Mouse (Mus musculus) G1E (cell line): ENCODE measurements at regions not wholly inside any gene's neighbourhood (a gene's known extent, or its start where the extent isn't known, plus 50 kb on each side); places are given as distances from the start of the nearest gene placed in this dataset.

Experiments
- ATAC-seq: 2 replicates; pipeline ENCODE4 v1.8.0; 2016; ENCODE audit warnings: mild to moderate bottlenecking; ENCODE audit not compliant: insufficient number of reproducible peaks, poor library complexity, low FRiP score, severe bottlenecking; ENCODE audit errors: extremely low read depth
- DNase-seq: peaks from one replicate; pipeline ENCODE4 v3.0.0; 2012; ENCODE audit warnings: low spot score
- H3K27me3 ChIP-seq: 2 replicates; pipeline ENCODE4 v1.6.1; 2012; ENCODE audit warnings: mild to moderate bottlenecking, low read length, inconsistent platforms; ENCODE audit not compliant: insufficient read depth
- H3K36me3 ChIP-seq: replicated peaks from 2 replicates; pipeline ENCODE3; 2012; ENCODE audit warnings: mild to moderate bottlenecking, inconsistent platforms
- H3K4me1 ChIP-seq: 2 replicates; pipeline ENCODE4 v1.6.1; 2012; ENCODE audit warnings: low read depth, low read length, inconsistent platforms, mixed read lengths; ENCODE audit not compliant: insufficient read depth
- H3K4me3 ChIP-seq: 2 replicates; pipeline ENCODE4 v1.5.1; 2012; ENCODE audit warnings: low read depth, mild to moderate bottlenecking, inconsistent platforms, low read length, moderate library complexity, mixed read lengths
- H3K9me3 ChIP-seq: replicated peaks from 2 replicates; pipeline ENCODE4 v1.6.1; 2012; ENCODE audit warnings: inconsistent platforms
- CTCF ChIP-seq: IDR thresholded peaks from 2 replicates; pipeline ENCODE4 v1.5.1; 2012; ENCODE audit warnings: low read depth, low read length, inconsistent platforms, mixed read lengths
- GATA1 ChIP-seq: IDR thresholded peaks from 2 replicates; pipeline ENCODE4 v1.6.1; 2012; ENCODE audit warnings: borderline replicate concordance, low read length, inconsistent platforms, mixed read lengths
- GATA2 ChIP-seq: IDR thresholded peaks from 2 replicates; pipeline ENCODE4 v1.6.1; 2012; ENCODE audit warnings: low read depth, low read length, inconsistent platforms, borderline replicate concordance
- POLR2AphosphoS5 ChIP-seq: IDR thresholded peaks from 2 replicates; pipeline ENCODE4 v1.6.1; 2012; ENCODE audit warnings: low read depth, low read length, inconsistent platforms; ENCODE audit not compliant: insufficient replicate concordance
- TAL1 ChIP-seq: conservative IDR thresholded peaks from 2 replicates; pipeline ENCODE4 v1.6.1; 2012; ENCODE audit warnings: low read depth, low read length, inconsistent platforms, mixed read lengths

- ATAC-seq (no peak), DNase-seq (no peak)
- Histone ChIP-seq H3K4me3 (no peak overlapping the region), H3K4me1 (no peaks in the 10 kb centered on the region), H3K36me3 (no peaks in the 10 kb centered on the region), H3K27me3 (0 out of 2 replicates have a peak, but pooled peaks cover 3% of the 10 kb centered on the region), H3K9me3 (no peaks in the 10 kb centered on the region)
- no peak for TF ChIP-seq GATA2
- no peak for TF ChIP-seq GATA1
Measured at GRCm38 (mm10) chr4:124189352-124189992, 271.6 kb upstream of the 4930535I16Rik start.

- Histone ChIP-seq H3K27me3 (0 out of 2 replicates have a peak, but pooled peaks cover 3% of the 10 kb centered on the region), H3K9me3 (no peaks in the 10 kb centered on the region), H3K4me3 (no peak overlapping the region), H3K4me1 (no peaks in the 10 kb centered on the region), H3K36me3 (no peaks in the 10 kb centered on the region)
- DNase-seq (no peak), ATAC-seq (no peak)
- TF ChIP-seq CTCF (no peak), GATA1 (no peak), POLR2AphosphoS5 (no peak), GATA2 (no peak), TAL1 (no peak)
Measured at GRCm38 (mm10) chr4:124187108-124187507, 269.3 kb upstream of the 4930535I16Rik start.

DNA sequence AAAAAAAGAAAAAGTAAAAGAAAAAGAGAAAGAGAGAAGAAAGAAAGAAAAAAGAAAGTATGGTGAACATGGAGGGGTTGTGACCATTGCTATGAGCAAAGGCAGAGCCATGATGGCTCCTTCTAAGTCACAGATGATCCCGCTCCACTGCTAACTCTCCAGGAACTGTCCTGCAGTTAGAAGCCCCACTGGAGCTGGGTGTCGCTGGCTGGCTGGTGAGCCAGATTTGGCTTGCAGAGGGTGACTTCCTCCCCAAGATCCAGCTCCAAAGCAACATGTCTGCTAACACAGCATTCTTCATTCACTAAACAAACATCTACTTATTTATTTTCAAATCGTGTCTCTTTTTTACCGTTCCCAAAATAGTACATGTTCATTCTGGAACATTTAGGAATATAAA lies 263.5 kb upstream of the 4930535I16Rik start:
- ATAC-seq: no peak
- H3K4me1 ChIP-seq: no peaks in the 10 kb centered on the region
- no peak for DNase-seq
- no peaks in the 10 kb centered on the region for H3K36me3 ChIP-seq
- H3K9me3 ChIP-seq: no peaks in the 10 kb centered on the region
- TF ChIP-seq CTCF: no peak
- TF ChIP-seq POLR2AphosphoS5: no peak
- TF ChIP-seq GATA2: no peak
- no peak for TF ChIP-seq GATA1
- TF ChIP-seq TAL1: no peak
- H3K4me3 ChIP-seq: no peak overlapping the region
- no peaks in the 10 kb centered on the region for H3K27me3 ChIP-seq

DNA sequence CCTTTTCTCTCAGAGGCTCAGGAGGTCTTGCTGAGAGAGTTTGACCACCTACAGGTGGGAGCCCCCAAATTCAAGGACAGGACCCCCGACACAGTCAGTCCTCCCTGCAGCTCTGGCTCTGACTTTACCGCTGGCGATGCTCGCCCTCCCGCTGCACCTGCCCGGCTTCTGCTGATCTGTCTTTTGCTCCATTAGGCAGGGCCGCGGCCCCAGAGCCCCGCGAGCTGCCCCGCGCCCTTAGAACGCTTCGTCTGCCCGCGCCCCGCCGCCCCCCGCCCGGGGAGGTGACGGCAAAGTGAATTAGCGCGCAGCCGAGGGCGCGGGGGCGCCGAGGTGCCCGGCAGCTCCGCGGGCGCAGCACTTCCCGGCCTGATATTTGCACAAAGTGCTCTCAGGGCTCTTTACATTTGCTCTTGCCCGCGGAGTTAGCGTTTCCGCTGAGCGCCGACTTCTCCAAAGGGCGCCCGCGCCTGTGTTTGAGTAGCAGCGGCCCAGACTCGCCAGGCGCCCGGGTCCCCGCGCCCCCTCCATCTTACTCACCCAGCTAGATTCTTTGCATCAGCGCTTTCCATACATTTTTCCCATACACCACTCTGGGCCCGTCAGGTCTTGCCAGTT lies 260.7 kb upstream of the 4930535I16Rik start:
- no peaks in the 10 kb centered on the region for H3K27me3 ChIP-seq

DNA sequence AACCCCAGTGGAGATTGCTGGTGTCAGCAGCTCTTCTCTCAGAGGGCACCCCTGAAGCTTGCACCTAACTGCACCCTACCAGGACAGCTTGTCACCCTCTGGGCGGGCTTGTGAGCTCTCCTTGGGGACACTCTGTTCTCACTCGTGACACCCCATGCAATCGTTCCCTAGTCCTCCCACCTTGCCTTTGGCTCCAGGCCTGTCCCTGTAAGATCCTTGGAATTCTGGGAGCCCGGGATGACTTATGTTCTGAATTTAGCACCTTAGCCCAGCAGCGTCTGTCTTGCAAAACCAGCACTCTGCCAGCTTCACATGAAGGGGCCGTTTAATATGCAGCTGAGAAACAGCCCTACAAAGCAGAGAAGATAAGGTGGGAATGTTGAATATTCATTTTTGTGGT lies 257.7 kb upstream of the 4930535I16Rik start:
- TF ChIP-seq GATA1 (no peak), CTCF (no peak), POLR2AphosphoS5 (no peak), TAL1 (no peak), GATA2 (no peak)
- H3K36me3 ChIP-seq: no peaks in the 10 kb centered on the region
- no peaks in the 10 kb centered on the region for H3K4me1 ChIP-seq
- no peak for DNase-seq
- H3K27me3 ChIP-seq: no peaks in the 10 kb centered on the region
- H3K9me3 ChIP-seq: no peaks in the 10 kb centered on the region
- H3K4me3 ChIP-seq: no peak overlapping the region
- no peak for ATAC-seq

More for the DNA sequence above, 260.7 kb upstream of the 4930535I16Rik start:
- Histone ChIP-seq H3K36me3 (no peaks in the 10 kb centered on the region), H3K9me3 (no peaks in the 10 kb centered on the region), H3K4me1 (no peaks in the 10 kb centered on the region), H3K4me3 (no peak overlapping the region)
- no peak for ATAC-seq
- no peak for DNase-seq
- no peak for TF ChIP-seq POLR2AphosphoS5
- TF ChIP-seq TAL1: no peak
- no peak for TF ChIP-seq GATA2
- TF ChIP-seq CTCF: no peak
- TF ChIP-seq GATA1: no peak

DNA sequence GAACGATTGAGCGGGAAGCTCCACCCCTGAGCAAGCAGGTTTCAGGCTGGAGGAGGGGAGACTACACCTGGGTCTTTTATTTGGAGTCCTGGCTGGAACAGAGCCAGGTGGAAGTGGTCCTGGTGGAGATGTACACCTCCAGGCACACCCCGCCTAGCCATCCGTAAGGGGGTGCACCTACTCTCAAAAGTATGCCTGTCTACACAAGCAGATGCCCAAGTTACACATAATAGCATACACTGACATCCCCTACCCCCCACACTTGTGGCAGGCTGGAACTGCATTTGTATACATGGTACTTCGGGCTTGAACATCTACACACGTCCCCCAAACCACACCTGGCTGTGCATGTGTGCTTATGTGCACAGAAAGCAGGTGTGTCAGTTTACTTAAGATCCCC lies 236.8 kb upstream of the 4930535I16Rik start:
- Histone ChIP-seq H3K4me1 (no peaks in the 10 kb centered on the region), H3K4me3 (no peak overlapping the region), H3K9me3 (no peaks in the 10 kb centered on the region), H3K36me3 (no peaks in the 10 kb centered on the region), H3K27me3 (no peaks in the 10 kb centered on the region)
- TF ChIP-seq CTCF: no peak
- TF ChIP-seq POLR2AphosphoS5: no peak
- TF ChIP-seq TAL1: no peak
- TF ChIP-seq GATA1: no peak
- TF ChIP-seq GATA2: no peak
- DNase-seq (no peak), ATAC-seq (no peak)
